Mouse (Mus musculus): ENCODE measurements around the gene Smco4.

Gene Smco4

GRCm38 (mm10) chr9:15506863-15507262 is 13.6 kb downstream of the Smco4 start:
- no peak for DNase-seq (ENCODE audit: low read depth, low spot score)

GRCm38 (mm10) chr9:15507431-15507875 is 14.2 kb downstream of the Smco4 start:
- no peak for DNase-seq (ENCODE audit: low read depth, low spot score)

- no peak for DNase-seq (ENCODE audit: low read depth, low spot score)
Measured at GRCm38 (mm10) chr9:15509363-15509762, 16.1 kb downstream of the Smco4 start.

GRCm38 (mm10) chr9:15510557-15511310 is 17.5 kb downstream of the Smco4 start:
- no peak for DNase-seq (ENCODE audit: low read depth, low spot score)

GRCm38 (mm10) chr9:15512918-15513317 is 19.7 kb downstream of the Smco4 start:
- DNase-seq (ENCODE audit: low read depth, low spot score) = no peak

GRCm38 (mm10) chr9:15516007-15516406 is 22.8 kb downstream of the Smco4 start:
- DNase-seq (ENCODE audit: low read depth, low spot score) = no peak

- DNase-seq (ENCODE audit: low read depth, low spot score) = no peak
Measured at GRCm38 (mm10) chr9:15517979-15518378, 24.7 kb downstream of the Smco4 start.

- peak; percentile 43 for DNase-seq (ENCODE audit: low read depth, low spot score)
Measured at GRCm38 (mm10) chr9:15522348-15522747, 29.1 kb downstream of the Smco4 start.

GRCm38 (mm10) chr9:15522887-15523286 is 29.7 kb downstream of the Smco4 start:
- DNase-seq (ENCODE audit: low read depth, low spot score) = peak; percentile 65

- no peak for DNase-seq (ENCODE audit: low read depth, low spot score)
Measured at GRCm38 (mm10) chr9:15523646-15524045, 30.4 kb downstream of the Smco4 start.

GRCm38 (mm10) chr9:15525246-15525645 is 32.0 kb downstream of the Smco4 start:
- no peak for DNase-seq (ENCODE audit: low read depth, low spot score)

- DNase-seq (ENCODE audit: low read depth, low spot score) = no peak
Measured at GRCm38 (mm10) chr9:15526539-15526938, 33.3 kb downstream of the Smco4 start.

- DNase-seq (ENCODE audit: low read depth, low spot score) = no peak
Measured at GRCm38 (mm10) chr9:15527846-15528245, 34.6 kb downstream of the Smco4 start.

- no peak for DNase-seq (ENCODE audit: low read depth, low spot score)
Measured at GRCm38 (mm10) chr9:15528368-15528767, 35.1 kb downstream of the Smco4 start.

GRCm38 (mm10) chr9:15529275-15529964 is 36.2 kb downstream of the Smco4 start:
- no peak for DNase-seq (ENCODE audit: low read depth, low spot score)

GRCm38 (mm10) chr9:15529965-15530320 is 36.7 kb downstream of the Smco4 start:
- no peak for DNase-seq (ENCODE audit: low read depth, low spot score)

GRCm38 (mm10) chr9:15531204-15531603 is 38.0 kb downstream of the Smco4 start:
- no peak for DNase-seq (ENCODE audit: low read depth, low spot score)

- DNase-seq (ENCODE audit: low read depth, low spot score) = peak; percentile 81
Measured at GRCm38 (mm10) chr9:15533336-15534070, 40.3 kb downstream of the Smco4 start.

- peak; percentile 88 for DNase-seq (ENCODE audit: low read depth, low spot score)
Measured at GRCm38 (mm10) chr9:15534110-15534509, 40.9 kb downstream of the Smco4 start.

- DNase-seq (ENCODE audit: low read depth, low spot score) = no peak
Measured at GRCm38 (mm10) chr9:15535418-15535817, 42.2 kb downstream of the Smco4 start.

- DNase-seq (ENCODE audit: low read depth, low spot score) = no peak
Measured at GRCm38 (mm10) chr9:15536861-15537426, 43.7 kb downstream of the Smco4 start.

- peak; percentile 54 for DNase-seq (ENCODE audit: low read depth, low spot score)
Measured at GRCm38 (mm10) chr9:15537455-15538048, 44.3 kb downstream of the Smco4 start.
